Mouse (Mus musculus) limb, embryonic 13.5 days (tissue): ENCODE results near the gene Syna. TPM values are rescaled to one million over a fixed set of nuclear protein-coding genes. Genes with fewer than 3 reads are reported as not detected.

Experiments used
- ATAC-seq: fragments of 200-750 bp; cut with Nextera tagmentation; 2 replicates; pipeline ENCODE4 v1.8.0; 2017; ENCODE audit warnings: low read depth, moderate number of reproducible peaks, moderate TSS enrichment; ENCODE audit not compliant: low FRiP score
- H3K27ac ChIP-seq: fragments of 300-500 bp; sonication (generic); 2 replicates; pipeline ENCODE4 v1.5.1; 2015; ENCODE audit warnings: inconsistent platforms, mild to moderate bottlenecking, moderate library complexity
- H3K27me3 ChIP-seq: fragments of 300-500 bp; sonication (generic); 2 replicates; pipeline ENCODE4 v1.6.1; 2015; ENCODE audit warnings: mild to moderate bottlenecking, inconsistent platforms
- H3K36me3 ChIP-seq: fragments of 300-500 bp; sonication (generic); 2 replicates; pipeline ENCODE4 v1.6.1; 2015; ENCODE audit warnings: inconsistent platforms, mild to moderate bottlenecking, moderate library complexity
- H3K4me1 ChIP-seq: fragments of 300-500 bp; sonication (generic); 2 replicates; pipeline ENCODE4 v1.6.1; 2015; ENCODE audit warnings: inconsistent platforms
- H3K4me2 ChIP-seq: fragments of 300-500 bp; sonication (generic); replicated peaks from 2 replicates; pipeline ENCODE4 v1.6.1; 2015; ENCODE audit warnings: inconsistent platforms, mild to moderate bottlenecking, moderate library complexity
- H3K4me3 ChIP-seq: fragments of 300-500 bp; sonication (generic); 2 replicates; pipeline ENCODE4 v1.5.1; 2015; ENCODE audit warnings: moderate library complexity, mild to moderate bottlenecking, inconsistent platforms
- H3K9ac ChIP-seq: fragments of 300-500 bp; sonication (generic); 2 replicates; pipeline ENCODE4 v1.6.1; 2015; ENCODE audit warnings: mild to moderate bottlenecking, inconsistent platforms
- H3K9me3 ChIP-seq: fragments of 300-500 bp; sonication (generic); 2 replicates; pipeline ENCODE4 v1.6.1; 2016; ENCODE audit warnings: inconsistent platforms
- WGBS: fragments of 180-500 bp; shearing (Covaris S2); methylation state at CpG from one replicate; pipeline ENCODE4 v1.1.7; 2015; 5-methylcytosine and 5-hydroxymethylcytosine counted together
- polyA plus RNA-seq: library from polyadenylated mRNA; unstranded; fragments of >200 nt; fragmentation: Nextera tagmentation; extraction: Ambion mirVana; gene quantifications from 2 replicates; pipeline ENCODE4 v1.2.1, GENCODE M21; 2015

Syna gene
- polyA plus RNA-seq, 1 experiment from 2014 or later, result 0.20 TPM

- no peak overlapping the region for H3K4me3 ChIP-seq
- no peak overlapping the region for H3K9ac ChIP-seq
- H3K27ac ChIP-seq, result no peak overlapping the region
- H3K4me2 ChIP-seq, result no peak overlapping the region
- ATAC-seq, result no peak
- H3K27me3 ChIP-seq, result no peaks in the 10 kb centered on the region
- H3K36me3 ChIP-seq, result peaks cover 3% of the 10 kb centered on the region; the same call in 1 of the 2 replicates
- peaks cover 38% of the 10 kb centered on the region for H3K4me1 ChIP-seq
- no peaks in the 10 kb centered on the region for H3K9me3 ChIP-seq
- WGBS, result 67% methylated on average over 19 of the region's 19 CpGs
These were observed 15.3 kb downstream of the Syna start for GRCm38 (mm10) chr5:134544516-134545241.

GRCm38 (mm10) chr5:134541640-134542039, 18.3 kb downstream of the Syna start:
- 48% methylated on average over 7 of the region's 7 CpGs for WGBS

DNA sequence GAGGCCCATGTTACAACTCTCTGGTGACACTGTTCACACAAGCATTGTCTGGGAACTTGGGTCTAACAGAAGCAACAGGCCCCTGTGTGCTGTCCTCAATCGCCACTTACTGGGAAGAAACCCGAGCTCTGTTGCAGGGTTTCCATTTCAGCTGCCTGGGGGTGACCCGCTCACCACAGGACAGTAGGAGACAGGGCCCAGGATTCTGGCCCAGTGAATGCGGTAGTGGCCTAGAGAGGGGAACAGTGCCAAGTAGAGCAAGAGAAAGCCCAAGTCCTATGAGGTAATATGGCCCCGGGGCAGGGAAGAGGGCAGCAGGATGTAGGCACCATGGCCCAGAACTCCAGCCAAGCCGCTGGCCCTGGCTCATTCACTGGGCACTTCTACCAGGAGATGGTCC, 19.1 kb downstream of the Syna start:
- WGBS, result 64% methylated on average over 6 of the region's 6 CpGs
- Histone ChIP-seq H3K9me3 (no peaks in the 10 kb centered on the region), H3K4me2 (no peak overlapping the region), H3K9ac (no peak overlapping the region), H3K36me3 (peaks cover 26% of the 10 kb centered on the region), H3K4me1 (peaks cover 29% of the 10 kb centered on the region), H3K4me3 (no peak overlapping the region), H3K27me3 (no peaks in the 10 kb centered on the region), H3K27ac (peak overlapping the region; percentile 84; the same call in 1 of the 2 replicates)
- ATAC-seq, result no peak

More at GRCm38 (mm10) chr5:134541640-134542039, 18.3 kb downstream of the Syna start:
- Histone ChIP-seq H3K4me1 (peaks cover 29% of the 10 kb centered on the region), H3K36me3 (peaks cover 25% of the 10 kb centered on the region), H3K27me3 (no peaks in the 10 kb centered on the region), H3K9ac (peak overlapping the region; percentile 45; the same call in 1 of the 2 replicates), H3K4me3 (no peak overlapping the region), H3K4me2 (no peak overlapping the region), H3K27ac (peak overlapping the region; percentile 28; the same call in 1 of the 2 replicates), H3K9me3 (no peaks in the 10 kb centered on the region)
- no peak for ATAC-seq

DNA sequence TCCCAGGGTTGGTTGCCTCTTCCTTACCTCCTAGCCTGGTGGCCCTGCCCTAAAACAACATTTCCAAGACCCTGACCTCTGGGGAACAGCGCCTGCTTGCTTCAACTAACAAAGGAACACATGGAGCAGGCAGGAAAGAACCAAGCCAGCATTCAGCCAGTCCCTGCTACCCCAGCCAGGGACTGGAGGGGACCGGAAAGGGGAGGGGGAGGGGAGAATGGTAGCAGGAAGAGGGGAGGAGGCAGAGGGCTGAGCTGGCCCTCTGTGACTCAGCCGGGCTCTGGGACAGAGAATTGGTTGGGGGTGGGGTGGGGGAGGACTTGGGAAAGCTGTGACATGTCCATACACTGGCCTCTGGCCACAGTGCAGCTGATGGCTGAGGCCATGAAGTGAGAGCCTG, 20.1 kb downstream of the Syna start:
- Histone ChIP-seq H3K27ac (peak overlapping the region; percentile 84), H3K9ac (peak overlapping the region; percentile 45), H3K27me3 (no peaks in the 10 kb centered on the region), H3K36me3 (peaks cover 33% of the 10 kb centered on the region), H3K9me3 (no peaks in the 10 kb centered on the region), H3K4me1 (peaks cover 29% of the 10 kb centered on the region), H3K4me3 (no peak overlapping the region), H3K4me2 (0 out of 2 replicates have a peak overlapping the region, but pooled peaks have one; percentile 3)
- WGBS, result 4% methylated on average over 3 of the region's 3 CpGs
- peak; percentile 82 for ATAC-seq

DNA sequence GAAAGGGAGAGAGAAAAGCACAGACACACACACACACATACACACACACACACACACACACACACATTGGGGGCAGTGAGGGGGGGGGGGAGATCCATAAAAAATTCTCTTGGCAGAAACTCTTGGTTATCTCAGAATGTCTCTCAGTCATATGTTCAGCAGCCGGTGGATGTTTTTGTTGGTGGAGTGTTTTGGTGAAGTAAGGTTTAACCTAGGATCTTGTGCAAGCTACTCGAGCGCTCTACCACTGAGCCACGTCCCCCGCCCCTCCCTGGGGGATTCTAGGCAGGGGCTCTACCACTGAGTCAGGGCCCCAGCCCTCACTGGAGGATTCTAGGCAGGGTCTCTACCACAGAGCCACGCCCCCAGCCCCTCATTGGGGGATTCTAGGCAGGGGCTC, 23.9 kb downstream of the Syna start:
- Histone ChIP-seq H3K9ac (no peak overlapping the region), H3K4me1 (peaks cover 17% of the 10 kb centered on the region), H3K9me3 (no peaks in the 10 kb centered on the region), H3K27me3 (no peaks in the 10 kb centered on the region), H3K27ac (no peak overlapping the region), H3K36me3 (peaks cover 68% of the 10 kb centered on the region), H3K4me3 (no peak overlapping the region), H3K4me2 (no peak overlapping the region)
- no peak for ATAC-seq
- WGBS, result 93% methylated on average over 6 of the region's 6 CpGs

- 94% methylated on average over 6 of the region's 6 CpGs for WGBS
- peaks cover 11% of the 10 kb centered on the region for H3K4me1 ChIP-seq
- H3K27ac ChIP-seq, result no peak overlapping the region
- H3K9ac ChIP-seq, result no peak overlapping the region
- peaks cover 63% of the 10 kb centered on the region for H3K36me3 ChIP-seq
- H3K4me2 ChIP-seq, result no peak overlapping the region
- no peaks in the 10 kb centered on the region for H3K9me3 ChIP-seq
- no peak overlapping the region for H3K4me3 ChIP-seq
- H3K27me3 ChIP-seq, result no peaks in the 10 kb centered on the region
- ATAC-seq, result no peak
These were observed 27.6 kb downstream of the Syna start for GRCm38 (mm10) chr5:134532417-134532816.

- no peak overlapping the region for H3K9ac ChIP-seq
- no peak overlapping the region for H3K4me2 ChIP-seq
- H3K9me3 ChIP-seq, result no peaks in the 10 kb centered on the region
- H3K4me1 ChIP-seq, result peaks cover 11% of the 10 kb centered on the region
- no peak overlapping the region for H3K4me3 ChIP-seq
- H3K27me3 ChIP-seq, result no peaks in the 10 kb centered on the region
- ATAC-seq, result no peak
- 83% methylated on average over 9 of the region's 9 CpGs for WGBS
- peaks cover 57% of the 10 kb centered on the region for H3K36me3 ChIP-seq
- H3K27ac ChIP-seq, result no peak overlapping the region
These were observed 28.4 kb downstream of the Syna start for GRCm38 (mm10) chr5:134531585-134531984.

DNA sequence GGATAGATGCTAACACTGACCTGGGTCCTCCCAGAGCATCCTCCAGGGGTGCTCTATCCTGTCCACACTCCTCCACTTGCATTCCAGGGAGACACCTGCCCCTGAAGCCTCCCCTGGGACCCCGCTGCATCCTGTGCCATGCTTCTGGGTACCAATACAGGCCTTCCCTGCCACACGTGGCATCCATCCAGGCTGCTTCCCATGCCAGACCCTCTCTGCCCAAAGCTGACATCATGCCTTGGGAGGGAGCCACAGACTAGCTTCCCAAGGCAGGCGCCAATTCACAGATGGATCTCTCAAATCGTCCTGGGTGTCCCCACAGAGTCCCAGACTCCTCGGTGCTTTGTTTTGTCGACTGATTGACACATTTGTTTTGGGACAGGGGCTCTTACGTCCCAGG, 29.1 kb downstream of the Syna start:
- Histone ChIP-seq H3K36me3 (peaks cover 63% of the 10 kb centered on the region), H3K27me3 (no peaks in the 10 kb centered on the region), H3K4me3 (no peak overlapping the region), H3K27ac (no peak overlapping the region), H3K9ac (no peak overlapping the region), H3K4me2 (no peak overlapping the region), H3K4me1 (peaks cover 11% of the 10 kb centered on the region), H3K9me3 (no peaks in the 10 kb centered on the region)
- 79% methylated on average over 7 of the region's 7 CpGs for WGBS
- no peak for ATAC-seq

DNA sequence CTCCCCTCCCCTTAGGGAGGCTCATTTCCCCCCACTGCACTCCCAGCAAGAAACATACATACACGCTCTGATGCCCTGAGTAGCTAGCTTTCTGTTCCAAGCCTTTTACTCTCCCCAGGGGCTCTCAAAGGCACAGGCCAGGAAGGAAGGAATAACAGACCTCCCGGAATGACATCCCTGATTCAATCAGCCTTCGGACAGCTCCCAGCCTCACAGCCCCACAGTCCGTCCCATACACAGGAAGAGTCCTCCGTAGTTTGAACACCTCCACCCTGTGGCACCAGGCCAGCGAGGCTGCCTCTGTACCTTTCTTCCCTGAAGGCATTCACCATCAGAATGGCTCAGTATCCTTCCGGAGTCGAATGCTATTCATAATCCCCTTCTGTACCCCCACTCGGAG, 31.5 kb downstream of the Syna start:
- Histone ChIP-seq H3K4me2 (no peak overlapping the region), H3K27me3 (no peaks in the 10 kb centered on the region), H3K36me3 (peaks cover 58% of the 10 kb centered on the region), H3K9me3 (no peaks in the 10 kb centered on the region), H3K4me3 (no peak overlapping the region), H3K27ac (no peak overlapping the region), H3K9ac (no peak overlapping the region; the same call in 1 of the 2 replicates), H3K4me1 (peaks cover 11% of the 10 kb centered on the region)
- 40% methylated on average over 9 of the region's 9 CpGs for WGBS
- ATAC-seq, result no peak

GRCm38 (mm10) chr5:134525971-134526711, 33.8 kb downstream of the Syna start:
- Histone ChIP-seq H3K9ac (no peak overlapping the region), H3K9me3 (no peaks in the 10 kb centered on the region), H3K4me1 (peaks cover 11% of the 10 kb centered on the region), H3K27ac (no peak overlapping the region), H3K27me3 (no peaks in the 10 kb centered on the region), H3K4me2 (no peak overlapping the region), H3K4me3 (no peak overlapping the region), H3K36me3 (peaks cover 59% of the 10 kb centered on the region)
- ATAC-seq, result no peak
- WGBS, result 89% methylated on average over 15 of the region's 15 CpGs

DNA sequence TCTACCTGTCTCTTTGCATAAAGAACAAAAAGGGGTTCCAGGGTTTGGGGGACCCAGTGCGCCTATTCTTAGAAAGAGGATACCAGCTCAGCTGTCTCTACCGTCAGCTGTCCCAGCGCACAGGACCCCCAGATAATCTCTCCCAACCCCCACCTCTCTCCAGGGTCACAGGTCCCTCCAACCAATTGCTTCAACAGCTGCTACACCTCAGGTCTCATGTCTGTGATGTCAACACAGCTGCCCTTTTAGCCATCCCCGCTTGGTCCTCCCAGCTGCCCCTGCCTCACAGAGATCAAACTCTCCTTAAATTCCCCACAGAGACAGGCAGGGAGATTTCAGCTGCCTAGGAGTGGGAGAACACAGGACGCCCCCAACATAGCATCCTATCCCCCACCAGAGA, 36.2 kb downstream of the Syna start:
- Histone ChIP-seq H3K9ac (no peak overlapping the region), H3K27me3 (no peaks in the 10 kb centered on the region), H3K4me3 (no peak overlapping the region), H3K4me2 (no peak overlapping the region), H3K4me1 (peaks cover 7% of the 10 kb centered on the region), H3K27ac (no peak overlapping the region), H3K36me3 (peaks cover 70% of the 10 kb centered on the region), H3K9me3 (no peaks in the 10 kb centered on the region)
- no peak for ATAC-seq
- 81% methylated on average over 5 of the region's 5 CpGs for WGBS

DNA sequence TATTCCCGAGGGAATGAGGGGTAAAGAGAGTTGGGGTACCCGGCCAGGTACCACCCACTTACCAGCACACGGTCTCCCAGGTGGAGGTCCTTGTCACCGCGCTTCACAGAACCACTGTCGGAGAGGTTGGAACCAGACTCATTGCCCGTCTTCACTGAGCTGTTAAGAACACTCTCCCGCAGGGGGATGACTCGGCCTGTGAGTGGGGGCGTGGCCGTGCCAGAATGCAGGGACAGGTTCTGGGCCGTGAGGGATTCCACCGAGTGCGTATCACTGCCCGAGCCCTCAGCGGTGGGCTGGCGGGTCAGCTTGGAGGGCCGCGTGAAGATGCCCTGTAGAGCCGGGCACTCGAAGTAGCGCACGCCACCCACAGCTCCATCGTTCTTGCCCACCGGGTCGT, 37.4 kb downstream of the Syna start:
- Histone ChIP-seq H3K27me3 (no peaks in the 10 kb centered on the region), H3K9ac (no peak overlapping the region), H3K4me1 (no peaks in the 10 kb centered on the region), H3K4me3 (no peak overlapping the region), H3K4me2 (no peak overlapping the region), H3K9me3 (no peaks in the 10 kb centered on the region), H3K27ac (no peak overlapping the region), H3K36me3 (peaks cover 81% of the 10 kb centered on the region)
- ATAC-seq, result no peak
- 93% methylated on average over 26 of the region's 26 CpGs for WGBS
